Mouse (Mus musculus) retina, postnatal 7 days (tissue): Measurements from ENCODE around the gene Akirin1.
A peak's percentile ranks its signal among the peaks of the same experiment; 100 is the strongest.

ENCODE experiments used
- DNase-seq: peaks from one replicate; pipeline ENCODE4 v3.0.0-alpha.2; 2012; ENCODE audit warnings: low read depth, low spot score

Gene Akirin1

GRCm38 (mm10) chr4:123750152-123750651, at the start of gene Akirin1:
Gene Akirin1 (minus strand): TSS chr4:123750345.
- peak; percentile 95 for DNase-seq

- DNase-seq: peak; percentile 14
These were observed 47.7 kb upstream of the Akirin1 start for GRCm38 (mm10) chr4:123797856-123798255.

GRCm38 (mm10) chr4:123797403-123797802, 47.3 kb upstream of the Akirin1 start:
- DNase-seq: no peak

GRCm38 (mm10) chr4:123795057-123795456, 44.9 kb upstream of the Akirin1 start:
- no peak for DNase-seq

- no peak for DNase-seq
These were observed 43.0 kb upstream of the Akirin1 start for GRCm38 (mm10) chr4:123793136-123793535.

- no peak for DNase-seq
These were observed 42.5 kb upstream of the Akirin1 start for GRCm38 (mm10) chr4:123792666-123793065.

GRCm38 (mm10) chr4:123787191-123787985, 37.2 kb upstream of the Akirin1 start, which contains the start of gene Rhbdl2:
Gene Rhbdl2 (plus strand): TSS chr4:123787874.
- DNase-seq: peak; percentile 21

- no peak for DNase-seq
These were observed 18.1 kb upstream of the Akirin1 start for GRCm38 (mm10) chr4:123768234-123768633.

GRCm38 (mm10) chr4:123767807-123768206, 17.7 kb upstream of the Akirin1 start:
- DNase-seq: no peak

GRCm38 (mm10) chr4:123765071-123765470, 14.9 kb upstream of the Akirin1 start:
- DNase-seq: no peak

- DNase-seq: peak; percentile 8
These were observed 8.2 kb upstream of the Akirin1 start for GRCm38 (mm10) chr4:123758306-123758705.

GRCm38 (mm10) chr4:123750707-123751312, 665 bp upstream of the Akirin1 start:
- no peak for DNase-seq

- peak; percentile 4 for DNase-seq
These were observed 538 bp downstream of the Akirin1 start for GRCm38 (mm10) chr4:123749484-123750130.

- DNase-seq: no peak
These were observed 1.3 kb downstream of the Akirin1 start for GRCm38 (mm10) chr4:123748726-123749415.

- DNase-seq: no peak
These were observed 4.8 kb downstream of the Akirin1 start for GRCm38 (mm10) chr4:123745221-123745775.

- DNase-seq: no peak
These were observed 7.3 kb downstream of the Akirin1 start for GRCm38 (mm10) chr4:123742891-123743290.

GRCm38 (mm10) chr4:123738708-123739107, 11.4 kb downstream of the Akirin1 start:
- DNase-seq: no peak

- no peak for DNase-seq
These were observed 16.6 kb downstream of the Akirin1 start for GRCm38 (mm10) chr4:123733532-123733931.

GRCm38 (mm10) chr4:123732921-123733320, 17.2 kb downstream of the Akirin1 start:
- no peak for DNase-seq

GRCm38 (mm10) chr4:123732163-123732910, 17.8 kb downstream of the Akirin1 start:
- DNase-seq: no peak

GRCm38 (mm10) chr4:123721761-123722160, 28.4 kb downstream of the Akirin1 start:
- DNase-seq: no peak
